Mouse (Mus musculus) hindbrain, embryonic 10.5 days (tissue): ENCODE measurements at regions not wholly inside any gene's neighbourhood (a gene's known extent, or its start where the extent isn't known, plus 50 kb on each side); places are given as distances from the start of the nearest gene placed in this dataset.

Experiments
- DNase-seq: peaks from one replicate; pipeline ENCODE4 v3.0.0-alpha.2; 2017; ENCODE audit warnings: low spot score
- H3K27ac ChIP-seq: fragments of 300-500 bp; sonication (generic); 2 replicates; pipeline ENCODE4 v1.5.1; 2016; ENCODE audit warnings: mild to moderate bottlenecking, moderate library complexity
- H3K27me3 ChIP-seq: fragments of 300-500 bp; sonication (generic); 2 replicates; pipeline ENCODE4 v1.6.1; 2016; ENCODE audit warnings: mild to moderate bottlenecking; ENCODE audit not compliant: poor library complexity, insufficient read depth, severe bottlenecking
- H3K36me3 ChIP-seq: fragments of 300-500 bp; sonication (generic); 2 replicates; pipeline ENCODE4 v1.6.1; 2016; ENCODE audit warnings: mild to moderate bottlenecking, moderate library complexity
- H3K4me1 ChIP-seq: fragments of 300-500 bp; sonication (generic); replicated peaks from 2 replicates; pipeline ENCODE4 v1.6.1; 2016; ENCODE audit warnings: mild to moderate bottlenecking
- H3K4me3 ChIP-seq: fragments of 300-500 bp; sonication (generic); 2 replicates; pipeline ENCODE4 v1.5.1; 2016; ENCODE audit warnings: mild to moderate bottlenecking, moderate library complexity
- H3K9me3 ChIP-seq: fragments of 300-500 bp; sonication (generic); 2 replicates; pipeline ENCODE4 v1.6.1; 2016; ENCODE audit warnings: mild to moderate bottlenecking, moderate library complexity
- WGBS: fragments of 180-500 bp; shearing (Covaris S2); methylation state at CpG from one replicate; pipeline ENCODE4 v1.1.7; 2016; 5-methylcytosine and 5-hydroxymethylcytosine counted together

GRCm38 (mm10) chr3:148595561-148595960 lies 394.8 kb downstream of the Adgrl2 start:
- H3K36me3 ChIP-seq = no peaks in the 10 kb centered on the region
- no peaks in the 10 kb centered on the region for H3K9me3 ChIP-seq
- 88% methylated on average over 4 of the region's 4 CpGs for WGBS
- no peak for DNase-seq
- no peak overlapping the region for H3K4me3 ChIP-seq
- no peaks in the 10 kb centered on the region for H3K4me1 ChIP-seq
- H3K27ac ChIP-seq = no peak overlapping the region
- no peaks in the 10 kb centered on the region for H3K27me3 ChIP-seq

GRCm38 (mm10) chr3:148589556-148589955 lies 400.8 kb downstream of the Adgrl2 start:
- DNase-seq = no peak
- 81% methylated on average over 2 of the region's 2 CpGs for WGBS

GRCm38 (mm10) chr3:148575735-148576134 lies 414.6 kb downstream of the Adgrl2 start:
- Histone ChIP-seq H3K4me1 (no peaks in the 10 kb centered on the region), H3K4me3 (no peak overlapping the region), H3K27ac (no peak overlapping the region), H3K9me3 (no peaks in the 10 kb centered on the region), H3K36me3 (no peaks in the 10 kb centered on the region), H3K27me3 (no peaks in the 10 kb centered on the region)
- 77% methylated on average over 1 of the region's 1 CpGs for WGBS
- DNase-seq = no peak

More at GRCm38 (mm10) chr3:148589556-148589955, 400.8 kb downstream of the Adgrl2 start:
- Histone ChIP-seq H3K4me1 (no peaks in the 10 kb centered on the region), H3K27me3 (no peaks in the 10 kb centered on the region), H3K9me3 (no peaks in the 10 kb centered on the region), H3K4me3 (no peak overlapping the region), H3K27ac (no peak overlapping the region), H3K36me3 (no peaks in the 10 kb centered on the region)

GRCm38 (mm10) chr3:148572493-148572892 lies 417.9 kb downstream of the Adgrl2 start:
- no peak overlapping the region for H3K27ac ChIP-seq
- H3K4me1 ChIP-seq = no peaks in the 10 kb centered on the region
- H3K9me3 ChIP-seq = no peaks in the 10 kb centered on the region
- H3K4me3 ChIP-seq = no peak overlapping the region
- no peaks in the 10 kb centered on the region for H3K27me3 ChIP-seq
- no peak for DNase-seq
- 94% methylated on average over 4 of the region's 4 CpGs for WGBS
- H3K36me3 ChIP-seq = no peaks in the 10 kb centered on the region

- no peak overlapping the region for H3K4me3 ChIP-seq
- H3K27me3 ChIP-seq = no peaks in the 10 kb centered on the region
- 86% methylated on average over 4 of the region's 4 CpGs for WGBS
- H3K4me1 ChIP-seq = no peaks in the 10 kb centered on the region
- H3K36me3 ChIP-seq = no peaks in the 10 kb centered on the region
- H3K9me3 ChIP-seq = no peaks in the 10 kb centered on the region
- DNase-seq = no peak
- H3K27ac ChIP-seq = no peak overlapping the region
Measured at GRCm38 (mm10) chr3:148564716-148565115, 425.6 kb downstream of the Adgrl2 start.

- H3K27me3 ChIP-seq = no peaks in the 10 kb centered on the region
- no peaks in the 10 kb centered on the region for H3K9me3 ChIP-seq
- no peak overlapping the region for H3K4me3 ChIP-seq
- WGBS = 93% methylated on average over 4 of the region's 4 CpGs
- H3K4me1 ChIP-seq = no peaks in the 10 kb centered on the region
- no peak for DNase-seq
- H3K36me3 ChIP-seq = no peaks in the 10 kb centered on the region
- H3K27ac ChIP-seq = no peak overlapping the region
Measured at GRCm38 (mm10) chr3:148561211-148561610, 429.1 kb downstream of the Adgrl2 start.

GRCm38 (mm10) chr3:148559752-148560460 lies 430.4 kb downstream of the Adgrl2 start:
- Histone ChIP-seq H3K36me3 (no peaks in the 10 kb centered on the region), H3K4me1 (no peaks in the 10 kb centered on the region), H3K4me3 (no peak overlapping the region), H3K9me3 (no peaks in the 10 kb centered on the region), H3K27me3 (no peaks in the 10 kb centered on the region), H3K27ac (no peak overlapping the region)
- 88% methylated on average over 13 of the region's 13 CpGs for WGBS
- DNase-seq = no peak

GRCm38 (mm10) chr3:148558592-148559157 lies 431.7 kb downstream of the Adgrl2 start:
- WGBS = 76% methylated on average over 5 of the region's 5 CpGs
- H3K27me3 ChIP-seq = no peaks in the 10 kb centered on the region
- no peak for DNase-seq
- no peak overlapping the region for H3K4me3 ChIP-seq
- no peaks in the 10 kb centered on the region; the same call in 1 of the 2 replicates for H3K4me1 ChIP-seq
- no peak overlapping the region for H3K27ac ChIP-seq
- no peaks in the 10 kb centered on the region for H3K36me3 ChIP-seq
- no peaks in the 10 kb centered on the region for H3K9me3 ChIP-seq

- H3K9me3 ChIP-seq = no peaks in the 10 kb centered on the region
- WGBS = 85% methylated on average over 8 of the region's 8 CpGs
- DNase-seq = no peak
Measured at GRCm38 (mm10) chr3:148555324-148555723, 435.0 kb downstream of the Adgrl2 start.

GRCm38 (mm10) chr3:148550716-148551115 lies 439.6 kb downstream of the Adgrl2 start:
- no peaks in the 10 kb centered on the region for H3K27me3 ChIP-seq
- 96% methylated on average over 2 of the region's 2 CpGs for WGBS
- no peak overlapping the region for H3K4me3 ChIP-seq
- no peaks in the 10 kb centered on the region for H3K9me3 ChIP-seq
- no peaks in the 10 kb centered on the region for H3K36me3 ChIP-seq
- H3K4me1 ChIP-seq = no peaks in the 10 kb centered on the region; the same call in 1 of the 2 replicates
- H3K27ac ChIP-seq = no peak overlapping the region
- no peak for DNase-seq

More at GRCm38 (mm10) chr3:148555324-148555723, 435.0 kb downstream of the Adgrl2 start:
- Histone ChIP-seq H3K27me3 (no peaks in the 10 kb centered on the region), H3K4me1 (no peaks in the 10 kb centered on the region; the same call in 1 of the 2 replicates), H3K36me3 (no peaks in the 10 kb centered on the region), H3K27ac (no peak overlapping the region), H3K4me3 (no peak overlapping the region)

GRCm38 (mm10) chr3:148544929-148545328 lies 445.4 kb downstream of the Adgrl2 start:
- Histone ChIP-seq H3K27me3 (no peaks in the 10 kb centered on the region), H3K4me3 (no peak overlapping the region), H3K4me1 (no peaks in the 10 kb centered on the region), H3K9me3 (no peaks in the 10 kb centered on the region), H3K36me3 (no peaks in the 10 kb centered on the region), H3K27ac (no peak overlapping the region)
- 93% methylated on average over 6 of the region's 6 CpGs for WGBS
- DNase-seq = no peak

GRCm38 (mm10) chr3:148542217-148542616 lies 448.1 kb downstream of the Adgrl2 start:
- WGBS = 88% methylated on average over 5 of the region's 5 CpGs
- DNase-seq = no peak

GRCm38 (mm10) chr3:148537669-148538271 lies 452.6 kb downstream of the Adgrl2 start:
- WGBS = 49% methylated on average over 4 of the region's 4 CpGs

More at GRCm38 (mm10) chr3:148542217-148542616, 448.1 kb downstream of the Adgrl2 start:
- Histone ChIP-seq H3K4me1 (peaks cover 9% of the 10 kb centered on the region), H3K27ac (no peak overlapping the region), H3K4me3 (no peak overlapping the region), H3K27me3 (no peaks in the 10 kb centered on the region), H3K9me3 (no peaks in the 10 kb centered on the region), H3K36me3 (no peaks in the 10 kb centered on the region)

More at GRCm38 (mm10) chr3:148537669-148538271, 452.6 kb downstream of the Adgrl2 start:
- H3K9me3 ChIP-seq = no peaks in the 10 kb centered on the region
- DNase-seq = no peak
- peaks cover 9% of the 10 kb centered on the region for H3K4me1 ChIP-seq
- H3K4me3 ChIP-seq = no peak overlapping the region
- H3K27ac ChIP-seq = no peak overlapping the region
- no peaks in the 10 kb centered on the region for H3K27me3 ChIP-seq
- H3K36me3 ChIP-seq = no peaks in the 10 kb centered on the region
